Comparison of ENCODE assay signal across 8 mouse cellular contexts in the genomic region with DNA sequence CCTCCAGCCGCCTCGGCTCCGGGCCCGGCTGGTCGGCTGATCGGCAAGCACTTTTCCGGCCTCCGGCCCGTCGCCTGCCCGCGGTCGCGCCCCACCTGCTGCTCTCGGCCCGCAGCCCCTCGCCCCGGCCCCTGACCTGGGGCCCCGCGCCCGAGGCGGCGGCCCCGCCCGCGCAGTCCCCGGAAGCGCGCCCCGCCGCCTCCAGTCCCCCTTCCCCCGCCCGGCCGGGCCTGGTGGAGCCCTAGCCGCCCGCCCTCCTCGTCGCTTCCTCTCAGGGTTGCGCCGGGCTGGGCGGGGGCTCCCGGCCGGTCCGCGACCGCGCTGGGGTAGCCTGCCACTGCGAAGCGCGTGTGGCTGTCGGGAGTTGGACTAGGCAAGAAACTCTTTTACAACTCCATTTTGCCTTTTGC. TPM values are rescaled to one million over a fixed set of nuclear protein-coding genes. Genes with fewer than 3 reads are reported as not detected.
DNase-seq lines count a peak whose midpoint lies in the region; ATAC-seq lines count a peak whose summit lies in the region.

No protein-coding gene starts in this region.

- ATAC-seq in common myeloid progenitor, adult 5-6 weeks (replicated peaks; ENCODE audit: low read depth, poor library complexity, severe bottlenecking), result peak; percentile 53

- peak; percentile 74 to 79 for DNase-seq in urinary bladder, adult 18-20 months (ENCODE audit: low spot score in 2 of 2)
- DNase-seq in urinary bladder, adult 2 months (ENCODE audit: low spot score), result no peak
- DNase-seq in heart, adult 18-20 months, result peak; percentile 82 to 91
- DNase-seq in kidney, adult 9 months, result peak; percentile 70
- DNase-seq in lung, postnatal 10 days, result peak; percentile 92
- peak; percentile 32 for DNase-seq in retina, adult 2 months (ENCODE audit: low read depth, low spot score)
- peak; percentile 83 for DNase-seq in urinary bladder, postnatal 14 days (ENCODE audit: low spot score)

RNA-seq across cellular contexts. Expression of a gene that starts 0.6 kb away (rescaled TPM):
- polyA plus RNA-seq in urinary bladder, adult 2 months (2012; rRNA removed), result 80.0 and 107 TPM in 2 replicates
- total RNA-seq in common myeloid progenitor, adult 5-6 weeks (2017), result 5.4 and 7.9 TPM in 2 replicates
- 10 to 100 TPM; 67.6 to 76.8 TPM for total RNA-seq in heart, adult 18-20 months (2021)

RNA-seq across cellular contexts. Expression of a gene that starts 0.6 kb away (rescaled TPM):
- 304 and 339 TPM in 2 replicates for polyA plus RNA-seq in urinary bladder, adult 2 months (2012; rRNA removed)
- total RNA-seq in common myeloid progenitor, adult 5-6 weeks (2017), result 256 and 280 TPM in 2 replicates
- 100 to 1,000 TPM; 229 to 232 TPM for total RNA-seq in heart, adult 18-20 months (2021)

RNA-seq across cellular contexts. Expression of a gene that starts 9.9 kb away (rescaled TPM):
- polyA plus RNA-seq in urinary bladder, adult 2 months (2012; rRNA removed), result 34.0 and 35.5 TPM in 2 replicates
- total RNA-seq in common myeloid progenitor, adult 5-6 weeks (2017), result 0.82 TPM in 1 of 2 replicates, not detected in the other
- 1 to 10 TPM; 5.0 to 5.8 TPM for total RNA-seq in heart, adult 18-20 months (2021)

RNA-seq across cellular contexts. Expression of a gene that starts 16.3 kb away (rescaled TPM):
- polyA plus RNA-seq in urinary bladder, adult 2 months (2012; rRNA removed), result 32.8 and 39.3 TPM in 2 replicates
- total RNA-seq in common myeloid progenitor, adult 5-6 weeks (2017), result 8.2 and 9.0 TPM in 2 replicates
- 10 to 100 TPM; 22.2 to 25.6 TPM for total RNA-seq in heart, adult 18-20 months (2021)

RNA-seq across cellular contexts. Expression of a gene that starts 32.1 kb away (rescaled TPM):
- 703 and 735 TPM in 2 replicates for polyA plus RNA-seq in urinary bladder, adult 2 months (2012; rRNA removed)
- 1,127 and 1,204 TPM in 2 replicates for total RNA-seq in common myeloid progenitor, adult 5-6 weeks (2017)
- total RNA-seq in heart, adult 18-20 months (2021), result 100 to 1,000 TPM in 1 of 2 experiments, 10 to 100 TPM in 1; 86.8 to 111 TPM
